Mouse (Mus musculus): ENCODE data around the gene Stk35. TPM values are rescaled to one million over a fixed set of nuclear protein-coding genes. Genes with fewer than 3 reads are reported as not detected.

The Stk35 gene
- 7.7 and 9.5 TPM in 2 replicates for polyA plus RNA-seq (2015; fragmentation: Nextera tagmentation; extraction: Ambion mirVana)

- Histone ChIP-seq H3K4me3 (replicated peaks) (peak within 1 kb of the TSS; percentile 80), H3K9me3 (no peaks in the 10 kb centered on the region), H3K27ac (peak within 1 kb of the TSS; percentile 93), H3K4me2 (replicated peaks) (peak within 1 kb of the TSS; percentile 91), H3K9ac (replicated peaks) (peak within 1 kb of the TSS; percentile 95), H3K27me3 (no peaks in the 10 kb centered on the region), H3K4me1 (replicated peaks) (peaks cover 41% of the 10 kb centered on the region), H3K36me3 (peaks cover 3% of the 10 kb centered on the region)
- peak; percentile 88 for ATAC-seq
- under 1% methylated on average over 63 of the region's 63 CpGs for WGBS
These were observed at the start of gene Stk35 for GRCm38 (mm10) chr2:129800271-129800903. TSS of gene Stk35 (plus strand) at chr2:129800517.

GRCm38 (mm10) chr2:129782046-129782445 is 18.3 kb upstream of the Stk35 start:
- Histone ChIP-seq H3K27ac (no peak overlapping the region), H3K9ac (replicated peaks) (no peak overlapping the region), H3K36me3 (no peaks in the 10 kb centered on the region), H3K4me3 (replicated peaks) (no peak overlapping the region), H3K9me3 (no peaks in the 10 kb centered on the region), H3K27me3 (no peaks in the 10 kb centered on the region), H3K4me2 (replicated peaks) (no peak overlapping the region), H3K4me1 (replicated peaks) (no peaks in the 10 kb centered on the region)
- 87% methylated on average over 1 of the region's 1 CpGs for WGBS
- no peak for ATAC-seq

DNA sequence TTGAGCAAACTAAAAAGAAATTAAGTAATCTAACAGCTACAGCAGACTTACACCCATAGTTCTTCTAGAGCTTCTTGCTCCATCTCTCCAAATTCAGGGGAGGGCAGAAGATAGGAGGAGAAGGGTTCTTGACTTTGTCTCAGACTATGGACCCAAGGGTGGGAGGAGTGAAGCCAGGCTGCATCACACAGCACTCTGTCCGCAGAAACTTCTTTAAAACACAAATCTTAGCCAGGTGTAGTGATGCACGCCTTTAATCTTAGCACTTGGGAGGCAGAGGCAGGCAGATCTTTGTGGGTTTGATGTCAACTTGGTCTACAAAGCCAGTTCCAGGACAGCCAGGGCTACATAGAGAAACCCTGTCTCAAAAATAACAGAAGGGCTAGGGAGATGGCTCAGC is 3.8 kb upstream of the Stk35 start:
- peaks cover 8% of the 10 kb centered on the region; the same call in 1 of the 2 replicates for H3K9me3 ChIP-seq
- no peak overlapping the region for H3K4me2 ChIP-seq (replicated peaks)
- no peaks in the 10 kb centered on the region for H3K36me3 ChIP-seq
- H3K27me3 ChIP-seq: no peaks in the 10 kb centered on the region
- no peak overlapping the region for H3K9ac ChIP-seq (replicated peaks)
- H3K4me1 ChIP-seq (replicated peaks): peaks cover 7% of the 10 kb centered on the region
- H3K4me3 ChIP-seq (replicated peaks): no peak overlapping the region
- ATAC-seq: no peak
- WGBS: 89% methylated on average over 2 of the region's 2 CpGs
- no peak overlapping the region for H3K27ac ChIP-seq

GRCm38 (mm10) chr2:129797709-129798108 is 2.6 kb upstream of the Stk35 start:
- Histone ChIP-seq H3K36me3 (peaks cover 3% of the 10 kb centered on the region; the same call in 1 of the 2 replicates), H3K27me3 (no peaks in the 10 kb centered on the region), H3K4me3 (replicated peaks) (no peak overlapping the region), H3K27ac (no peak overlapping the region), H3K4me1 (replicated peaks) (peaks cover 17% of the 10 kb centered on the region), H3K9ac (replicated peaks) (no peak overlapping the region), H3K4me2 (replicated peaks) (no peak overlapping the region), H3K9me3 (peaks cover 8% of the 10 kb centered on the region; the same call in 1 of the 2 replicates)
- WGBS: 78% methylated on average over 2 of the region's 3 CpGs
- ATAC-seq: no peak

- Histone ChIP-seq H3K9me3 (peaks cover 8% of the 10 kb centered on the region; the same call in 1 of the 2 replicates), H3K4me1 (replicated peaks) (peaks cover 24% of the 10 kb centered on the region), H3K4me2 (replicated peaks) (no peak overlapping the region), H3K27ac (no peak overlapping the region), H3K4me3 (replicated peaks) (no peak overlapping the region), H3K36me3 (peaks cover 3% of the 10 kb centered on the region; the same call in 1 of the 2 replicates), H3K27me3 (no peaks in the 10 kb centered on the region), H3K9ac (replicated peaks) (no peak overlapping the region)
- no peak for ATAC-seq
These were observed 1.9 kb upstream of the Stk35 start for GRCm38 (mm10) chr2:129798410-129798809.

- H3K27ac ChIP-seq: peak overlapping the region; percentile 93
These were observed 550 bp downstream of the Stk35 start for GRCm38 (mm10) chr2:129800904-129801230.

GRCm38 (mm10) chr2:129801231-129802029 is 1.1 kb downstream of the Stk35 start:
- H3K9me3 ChIP-seq: no peaks in the 10 kb centered on the region
- H3K27ac ChIP-seq: peak overlapping the region; percentile 93
- under 1% methylated on average over 73 of the region's 73 CpGs for WGBS
- peaks cover 50% of the 10 kb centered on the region for H3K4me1 ChIP-seq (replicated peaks)
- peak; percentile 85 for ATAC-seq
- peak overlapping the region; percentile 95 for H3K9ac ChIP-seq (replicated peaks)
- peak overlapping the region; percentile 80 for H3K4me3 ChIP-seq (replicated peaks)
- H3K36me3 ChIP-seq: peaks cover 8% of the 10 kb centered on the region
- peak overlapping the region; percentile 91 for H3K4me2 ChIP-seq (replicated peaks)
- H3K27me3 ChIP-seq: no peaks in the 10 kb centered on the region

More at GRCm38 (mm10) chr2:129800904-129801230, 550 bp downstream of the Stk35 start:
- ATAC-seq: peak; percentile 66
- H3K4me3 ChIP-seq (replicated peaks): peak overlapping the region; percentile 80
- peak overlapping the region; percentile 91 for H3K4me2 ChIP-seq (replicated peaks)
- peak overlapping the region; percentile 95 for H3K9ac ChIP-seq (replicated peaks)
- H3K9me3 ChIP-seq: no peaks in the 10 kb centered on the region
- no peaks in the 10 kb centered on the region for H3K27me3 ChIP-seq
- under 1% methylated on average over 32 of the region's 32 CpGs for WGBS
- peaks cover 46% of the 10 kb centered on the region for H3K4me1 ChIP-seq (replicated peaks)
- H3K36me3 ChIP-seq: peaks cover 8% of the 10 kb centered on the region

DNA sequence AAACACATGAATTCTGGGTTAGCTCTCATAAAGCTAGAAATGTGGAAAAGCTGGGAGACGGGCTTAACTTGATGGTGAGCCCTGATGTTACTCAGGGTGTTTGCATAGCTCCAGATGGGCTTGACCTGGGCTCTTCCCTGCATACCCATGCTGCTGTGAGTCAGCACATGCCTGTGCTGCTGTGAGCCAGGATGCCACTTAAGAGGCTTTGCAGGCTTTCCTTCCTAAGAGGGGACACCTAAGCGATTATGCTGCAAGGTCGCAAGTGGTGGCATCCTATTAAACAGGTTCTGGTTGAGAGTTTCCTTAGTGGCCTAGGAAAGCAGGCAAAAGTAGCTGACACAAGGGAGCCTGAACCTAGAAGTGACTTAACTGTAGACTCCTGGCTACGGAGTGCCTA is 5.2 kb downstream of the Stk35 start:
- no peak for ATAC-seq
- no peak overlapping the region for H3K9ac ChIP-seq (replicated peaks)
- H3K4me1 ChIP-seq (replicated peaks): peaks cover 48% of the 10 kb centered on the region
- no peaks in the 10 kb centered on the region for H3K9me3 ChIP-seq
- WGBS: 90% methylated on average over 4 of the region's 4 CpGs
- H3K4me2 ChIP-seq (replicated peaks): no peak overlapping the region
- no peak overlapping the region for H3K4me3 ChIP-seq (replicated peaks)
- H3K36me3 ChIP-seq: peaks cover 27% of the 10 kb centered on the region
- H3K27ac ChIP-seq: no peak overlapping the region
- H3K27me3 ChIP-seq: no peaks in the 10 kb centered on the region

DNA sequence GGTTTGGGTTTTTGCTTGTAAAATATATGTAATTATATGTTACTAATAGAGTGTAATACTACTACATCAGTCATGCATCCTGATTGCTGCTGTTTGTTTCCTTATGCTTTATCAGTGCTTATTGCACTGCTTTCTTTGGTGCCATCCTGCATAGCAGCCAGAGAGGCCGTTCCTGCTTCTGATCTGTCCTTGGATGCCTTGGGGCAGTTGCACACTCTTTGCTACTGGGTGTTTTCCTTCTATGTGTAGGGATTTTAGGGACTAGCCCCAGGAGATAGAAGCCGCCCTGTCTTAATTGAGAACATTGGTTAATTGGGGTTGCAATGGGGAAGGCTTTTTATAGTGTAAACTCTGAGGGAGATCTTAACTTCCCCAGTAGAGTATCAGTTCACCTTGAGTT is 6.2 kb downstream of the Stk35 start:
- no peaks in the 10 kb centered on the region for H3K27me3 ChIP-seq
- peaks cover 48% of the 10 kb centered on the region for H3K4me1 ChIP-seq (replicated peaks)
- H3K27ac ChIP-seq: no peak overlapping the region
- WGBS: 95% methylated on average over 2 of the region's 2 CpGs
- H3K4me2 ChIP-seq (replicated peaks): no peak overlapping the region
- peaks cover 37% of the 10 kb centered on the region for H3K36me3 ChIP-seq
- H3K9me3 ChIP-seq: no peaks in the 10 kb centered on the region
- ATAC-seq: no peak
- no peak overlapping the region for H3K9ac ChIP-seq (replicated peaks)
- no peak overlapping the region for H3K4me3 ChIP-seq (replicated peaks)

- Histone ChIP-seq H3K4me3 (replicated peaks) (no peak overlapping the region), H3K27me3 (no peaks in the 10 kb centered on the region), H3K4me1 (replicated peaks) (peaks cover 26% of the 10 kb centered on the region), H3K4me2 (replicated peaks) (no peak overlapping the region), H3K36me3 (peaks cover 56% of the 10 kb centered on the region), H3K9me3 (no peaks in the 10 kb centered on the region), H3K9ac (replicated peaks) (no peak overlapping the region), H3K27ac (no peak overlapping the region)
- WGBS: 97% methylated on average over 7 of the region's 7 CpGs
- ATAC-seq: no peak
These were observed 10.2 kb downstream of the Stk35 start for GRCm38 (mm10) chr2:129810563-129810962.

DNA sequence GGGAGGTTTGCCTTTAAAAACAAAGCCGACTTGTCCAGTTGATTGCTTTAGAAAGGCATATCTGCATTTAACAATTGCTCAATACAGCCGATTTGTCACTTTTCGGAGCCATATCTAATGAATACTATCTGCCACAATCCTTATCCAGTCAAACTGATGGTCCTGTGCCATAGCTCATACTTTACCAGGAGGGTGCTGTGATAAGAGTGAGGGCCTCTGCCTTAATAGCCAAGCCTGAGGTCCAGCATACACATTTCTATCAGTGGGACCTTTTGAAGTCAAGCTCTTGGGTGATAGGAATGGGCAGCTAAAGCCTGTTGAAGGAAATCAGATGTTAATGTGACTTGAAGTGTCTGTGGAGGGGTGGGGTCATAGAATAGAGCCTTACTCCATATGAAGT is 13.7 kb downstream of the Stk35 start:
- Histone ChIP-seq H3K4me1 (replicated peaks) (0 out of 2 replicates have a peak, but pooled peaks cover 14% of the 10 kb centered on the region), H3K4me2 (replicated peaks) (no peak overlapping the region), H3K36me3 (peaks cover 67% of the 10 kb centered on the region), H3K27ac (no peak overlapping the region), H3K9me3 (no peaks in the 10 kb centered on the region), H3K27me3 (no peaks in the 10 kb centered on the region), H3K4me3 (replicated peaks) (no peak overlapping the region), H3K9ac (replicated peaks) (no peak overlapping the region)
- 97% methylated on average over 3 of the region's 3 CpGs for WGBS
- ATAC-seq: no peak

GRCm38 (mm10) chr2:129815076-129815475 is 14.8 kb downstream of the Stk35 start:
- H3K27me3 ChIP-seq: no peaks in the 10 kb centered on the region
- ATAC-seq: no peak
- H3K4me1 ChIP-seq (replicated peaks): 0 out of 2 replicates have a peak, but pooled peaks cover 14% of the 10 kb centered on the region

More at GRCm38 (mm10) chr2:129815076-129815475, 14.8 kb downstream of the Stk35 start:
- Histone ChIP-seq H3K27ac (no peak overlapping the region), H3K4me2 (replicated peaks) (no peak overlapping the region), H3K36me3 (peaks cover 58% of the 10 kb centered on the region), H3K4me3 (replicated peaks) (no peak overlapping the region), H3K9ac (replicated peaks) (no peak overlapping the region), H3K9me3 (no peaks in the 10 kb centered on the region)
- 77% methylated on average over 2 of the region's 2 CpGs for WGBS

Data from midbrain, embryonic 13.5 days (tissue).